Mouse (Mus musculus): ENCODE results near the gene Coro1b.

The Coro1b gene

DNA sequence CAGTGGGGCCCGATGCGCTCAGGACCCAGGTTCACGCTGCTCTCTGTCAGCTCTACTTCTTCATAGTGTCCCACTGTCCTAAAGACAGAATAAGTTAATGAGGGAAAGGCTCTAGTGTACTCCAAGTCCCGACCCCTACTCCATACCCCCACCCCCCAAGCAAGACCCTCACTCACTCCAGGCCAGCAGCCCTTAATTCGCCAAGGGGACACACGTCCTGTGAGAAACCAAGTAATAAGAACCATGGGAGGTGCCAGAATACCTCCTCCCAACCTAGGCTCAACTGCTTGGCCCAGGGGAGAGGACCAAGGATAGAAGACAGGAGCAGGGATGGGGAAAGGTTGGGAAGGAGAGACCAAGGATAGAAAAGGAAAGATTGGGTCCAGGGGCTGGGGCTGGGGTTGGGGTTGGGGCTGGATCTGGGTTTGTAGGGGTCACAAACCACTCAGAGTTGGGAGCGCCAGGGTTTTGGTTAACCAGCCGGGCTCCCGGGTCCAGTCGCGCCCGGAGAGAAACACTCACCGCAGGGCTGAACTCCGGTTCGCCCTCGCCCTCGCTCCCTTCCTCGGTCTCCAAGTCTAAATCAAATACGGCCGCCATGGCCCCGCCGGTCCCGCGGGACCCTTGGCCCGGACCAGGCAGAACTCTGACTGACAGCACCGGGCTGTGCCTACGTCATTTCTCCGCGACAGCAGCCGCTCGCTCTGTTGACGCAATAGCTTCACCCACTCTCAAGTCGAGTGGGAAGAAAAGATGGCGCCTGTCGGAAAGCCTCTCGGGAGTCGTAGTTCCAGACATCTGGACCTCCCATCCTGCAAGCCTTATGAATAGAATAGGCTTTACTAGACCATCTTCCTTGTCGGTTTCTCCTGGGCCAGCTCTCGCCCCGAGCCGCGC is 14.5 kb downstream of the Coro1b start, which contains the start of gene Rps6kb2:
TSS of gene Rps6kb2 (minus strand) at position 709 of the 897 bp plus-strand sequence.
- peak; percentile 97 to 98 for DNase-seq

DNA sequence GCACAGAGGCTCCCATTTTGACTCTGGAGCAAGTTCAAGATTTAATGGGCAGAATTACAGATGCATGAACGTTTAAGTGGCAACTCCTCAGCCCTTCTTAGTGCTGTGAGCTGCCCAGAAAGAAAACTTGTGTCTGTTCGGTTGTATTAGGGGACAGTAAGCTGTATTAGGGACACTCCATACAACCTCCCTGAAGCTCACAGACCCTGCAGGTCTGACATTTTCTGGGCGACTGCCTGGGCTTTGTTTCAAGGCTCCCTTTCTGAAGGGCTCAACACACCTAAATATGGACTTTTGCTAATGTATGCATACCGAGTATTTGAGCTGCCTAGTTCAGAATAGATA is 15.1 kb downstream of the Coro1b start:
- no peak for DNase-seq

DNA sequence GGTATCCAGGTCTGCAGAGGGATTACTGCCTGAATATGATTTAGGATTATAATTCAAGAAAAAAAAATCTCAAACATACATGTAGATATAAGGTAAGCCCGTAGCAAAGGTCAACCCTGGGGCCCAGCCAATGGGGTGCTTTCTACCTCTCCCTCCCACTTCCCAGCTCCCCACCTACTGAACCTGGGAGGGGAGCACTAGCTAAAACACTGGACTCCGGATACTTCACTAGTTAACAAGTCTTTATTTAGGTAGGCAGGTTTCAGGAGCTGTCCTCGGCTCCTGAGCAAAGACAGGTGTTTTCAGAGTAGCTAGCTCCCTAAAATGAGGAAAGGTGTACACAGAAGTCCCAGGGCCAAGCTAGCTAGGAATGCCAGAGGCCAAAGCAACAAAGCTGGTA is 15.7 kb downstream of the Coro1b start:
- DNase-seq = no peak

DNA sequence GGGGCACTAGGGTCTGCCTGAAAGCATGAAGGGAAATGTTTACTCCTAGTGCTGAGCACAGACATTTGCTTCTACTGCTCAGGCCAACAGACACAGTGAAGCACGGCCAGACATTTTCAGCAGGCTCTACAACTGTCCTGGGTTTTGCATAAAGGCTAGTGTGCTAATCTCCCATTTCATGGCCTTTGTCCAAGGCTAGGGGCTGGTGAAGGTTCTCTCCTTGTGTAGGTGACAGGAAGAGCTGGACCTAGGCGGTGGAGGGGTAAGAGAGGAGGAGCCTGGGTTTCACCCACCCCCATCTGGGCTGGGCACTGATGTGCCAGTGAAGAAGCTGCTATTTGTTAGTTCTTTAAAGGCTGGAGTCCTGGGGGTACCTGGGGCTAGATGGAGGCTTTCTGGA is 16.3 kb downstream of the Coro1b start:
- no peak for DNase-seq

DNA sequence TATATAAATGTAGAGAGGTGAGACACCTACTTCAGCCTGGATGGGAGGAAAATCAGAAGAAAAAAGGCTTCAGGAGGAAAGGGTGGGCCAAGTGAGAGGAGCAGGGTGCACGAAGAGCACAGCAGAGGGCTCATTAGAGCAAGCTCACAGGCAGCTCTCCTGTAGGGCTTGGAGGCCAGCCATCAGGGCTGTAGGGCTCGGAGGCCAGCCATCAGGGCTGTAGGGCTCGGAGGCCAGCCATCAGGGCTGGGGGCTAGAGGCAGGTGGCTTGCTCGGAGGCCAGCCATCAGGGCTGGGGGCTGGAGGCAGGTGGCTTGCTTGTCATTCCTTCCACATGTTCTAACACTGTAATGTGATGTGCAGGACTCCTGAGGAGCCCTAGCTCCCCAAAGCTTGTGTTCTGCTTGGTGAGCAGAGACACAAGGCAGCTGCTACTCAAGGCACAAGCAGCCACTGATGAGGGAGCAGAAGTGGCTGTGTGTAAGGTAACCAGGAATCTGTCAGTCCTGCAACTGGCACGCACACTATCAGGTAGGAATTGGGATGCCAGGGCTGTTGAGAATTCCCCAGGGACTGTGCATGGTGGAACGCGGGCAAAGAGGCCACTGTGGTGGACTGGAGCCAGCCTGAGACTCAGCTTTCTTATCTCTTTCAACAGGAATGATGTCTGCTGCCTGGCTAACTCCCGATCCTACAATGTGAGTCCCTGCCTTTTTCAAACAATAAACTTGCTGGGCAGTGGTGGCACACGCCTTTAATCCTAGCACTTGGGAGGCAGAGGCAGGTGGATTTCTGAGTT is 18.5 kb downstream of the Coro1b start:
- no peak for DNase-seq

DNA sequence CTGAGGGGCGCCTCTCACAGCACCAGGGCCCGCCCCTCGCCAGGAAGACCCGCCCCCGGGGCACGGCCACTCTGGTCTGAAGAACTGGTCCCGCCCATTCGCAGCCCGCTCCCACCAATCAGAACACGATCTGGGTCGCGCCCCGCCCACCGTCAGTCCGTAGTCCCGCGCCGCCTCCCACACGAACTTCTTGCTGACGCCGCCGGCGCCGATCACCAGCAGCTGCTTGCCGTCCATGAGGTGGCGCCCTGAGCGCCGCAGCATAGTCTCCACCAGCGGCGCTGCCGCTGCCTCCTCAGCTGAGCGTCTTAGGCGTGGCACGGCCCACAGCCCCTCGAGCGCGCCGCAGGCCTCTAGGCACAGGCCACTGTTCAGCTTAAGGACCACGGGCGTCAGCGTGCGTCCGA is 21.0 kb downstream of the Coro1b start:
- peak; percentile 100 for DNase-seq

DNA sequence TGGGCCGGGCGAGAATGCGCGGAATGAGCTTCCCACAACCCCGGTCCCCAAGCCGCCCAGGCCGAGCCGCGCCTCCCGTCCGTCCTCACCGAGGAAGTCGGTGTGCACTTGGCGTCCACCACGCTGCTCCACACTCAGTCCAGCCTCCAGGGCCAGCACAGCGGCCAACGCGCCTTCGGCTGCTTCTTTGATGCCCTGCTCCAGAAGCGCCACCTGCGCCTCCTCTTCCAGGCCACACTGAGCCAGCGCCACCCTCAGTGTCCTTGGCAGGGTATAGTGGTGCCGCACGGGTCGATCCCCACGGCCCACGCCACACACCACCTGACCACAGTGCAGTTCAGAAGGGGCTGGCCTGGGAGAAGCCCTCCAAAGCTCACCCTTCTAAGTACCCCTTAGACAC is 21.4 kb downstream of the Coro1b start:
- peak; percentile 71 to 74 for DNase-seq

DNA sequence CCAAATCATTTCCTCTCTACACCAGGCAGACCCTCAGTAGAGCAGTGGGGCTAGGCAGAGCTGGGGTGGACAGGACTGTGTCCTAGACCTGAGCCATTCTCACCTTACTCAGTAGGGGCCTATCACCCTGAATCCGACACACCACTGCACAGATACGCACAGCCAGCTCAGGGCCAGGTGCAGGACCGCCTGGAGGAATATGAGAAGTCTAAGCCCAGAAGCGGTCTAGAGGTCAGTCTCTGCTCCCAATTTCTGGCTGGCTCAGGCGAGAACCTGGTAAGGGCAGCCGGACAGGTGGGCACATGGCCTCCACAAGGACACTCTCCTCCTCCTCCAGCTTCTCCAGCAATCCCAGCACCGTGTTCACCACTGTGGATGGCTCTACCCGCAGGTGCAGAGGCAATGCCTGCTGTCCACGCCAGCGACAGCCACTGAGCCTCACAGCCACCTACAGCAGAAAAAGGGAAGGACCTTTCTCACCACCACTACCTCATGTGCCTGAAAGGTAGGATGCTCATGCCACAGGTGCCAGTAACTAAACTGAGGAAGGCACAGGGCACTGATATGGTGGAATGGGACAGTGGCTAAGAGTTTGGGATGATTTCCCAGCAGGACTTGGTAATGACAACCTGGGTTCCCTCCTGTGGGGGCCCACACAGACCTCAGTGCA is 22.4 kb downstream of the Coro1b start:
- DNase-seq = no peak

DNA sequence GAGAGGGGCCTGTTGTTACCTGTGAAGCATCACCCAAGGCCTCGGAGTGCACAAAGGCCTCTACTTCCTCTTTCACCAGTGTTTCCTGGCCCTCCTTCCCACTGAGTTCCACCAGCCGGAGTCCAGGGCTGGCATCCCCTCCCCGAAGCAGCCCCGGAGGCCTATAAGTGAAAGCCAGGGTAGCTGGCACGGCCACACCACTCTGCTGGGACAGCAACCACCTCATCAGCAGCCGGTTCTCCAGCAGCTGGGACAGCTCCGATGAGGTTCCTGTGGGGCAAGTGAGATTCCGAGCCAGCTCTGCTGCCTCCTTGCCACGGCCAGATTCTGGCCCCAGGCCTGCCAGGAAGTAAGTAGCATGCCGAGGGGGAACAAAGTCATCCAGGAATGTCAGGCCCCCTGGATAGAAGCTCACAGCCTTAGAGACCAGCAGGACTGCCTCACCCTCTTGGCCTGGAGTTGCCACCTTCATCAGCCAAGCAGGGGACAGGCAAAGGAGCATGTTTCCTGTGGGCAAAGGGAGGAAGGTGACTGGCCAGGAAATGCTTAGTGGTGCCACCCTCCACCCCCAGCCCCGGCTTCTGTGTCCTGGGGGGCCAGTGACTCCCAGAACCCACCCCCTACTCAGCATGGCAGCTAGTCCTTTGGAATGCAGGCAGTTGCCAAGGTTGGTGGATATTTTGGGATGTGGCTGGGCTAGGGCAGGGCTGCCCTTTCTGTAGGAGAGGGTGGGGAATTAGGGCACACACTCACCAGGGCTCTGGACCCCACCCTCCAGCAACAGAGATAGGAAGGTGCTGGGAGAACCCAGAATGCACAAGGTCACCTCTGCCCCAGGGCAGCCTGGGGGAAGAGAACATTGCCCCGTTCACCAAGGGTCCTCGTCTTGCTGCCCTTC is 23.2 kb downstream of the Coro1b start:
- peak; percentile 27 to 28 for DNase-seq

DNA sequence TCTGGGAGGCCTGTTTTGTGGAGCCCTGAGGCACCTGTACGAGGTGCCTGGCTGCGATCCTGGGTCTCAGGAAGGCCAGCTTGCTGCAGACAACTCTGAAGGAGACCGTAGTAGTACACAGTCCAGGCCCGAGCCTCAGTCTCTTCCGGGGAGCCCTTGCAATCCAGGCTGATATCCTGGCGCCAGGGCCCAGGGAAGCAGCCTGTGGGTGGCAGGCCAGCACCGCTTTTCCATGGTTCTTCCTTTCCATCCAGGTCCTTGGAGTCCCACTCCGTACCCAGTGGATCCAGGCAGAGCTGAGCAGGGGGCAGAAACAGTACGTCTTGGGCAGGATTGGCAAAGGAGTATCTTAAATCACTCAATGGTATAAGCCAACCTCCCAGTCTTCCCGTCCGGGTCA is 24.5 kb downstream of the Coro1b start:
- DNase-seq = no peak

DNA sequence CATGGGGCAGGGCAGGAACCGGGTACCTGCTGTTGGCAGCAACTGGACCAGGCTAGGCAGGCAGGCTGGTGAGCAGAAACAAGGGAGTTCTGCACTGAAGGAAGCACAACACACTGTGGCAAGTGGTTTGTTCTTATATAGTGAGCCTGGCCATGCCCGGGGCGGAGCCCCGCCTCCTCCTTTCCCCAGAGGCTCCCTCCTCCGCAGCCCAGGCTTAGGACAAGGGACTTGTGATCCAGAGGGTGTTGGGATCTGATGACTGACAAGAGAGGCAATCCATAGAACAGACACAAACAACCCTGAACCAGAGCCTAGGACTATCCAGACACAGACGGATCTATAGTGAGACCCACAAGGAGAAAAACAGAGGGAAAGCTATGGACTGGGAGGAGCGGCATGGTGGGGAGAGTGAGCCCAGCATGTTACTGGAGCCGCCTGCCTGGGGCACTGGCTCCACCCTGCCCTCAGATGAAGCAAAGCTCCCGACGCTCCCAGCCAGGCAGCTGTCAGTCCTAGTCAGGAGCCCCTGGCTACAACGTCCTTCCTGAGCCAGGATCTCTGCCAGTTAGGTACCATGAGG is 27.0 kb downstream of the Coro1b start, which contains the start of gene Carns1:
TSS of gene Carns1 (minus strand) at position 112 of the 580 bp plus-strand sequence.
- DNase-seq = no peak

DNA sequence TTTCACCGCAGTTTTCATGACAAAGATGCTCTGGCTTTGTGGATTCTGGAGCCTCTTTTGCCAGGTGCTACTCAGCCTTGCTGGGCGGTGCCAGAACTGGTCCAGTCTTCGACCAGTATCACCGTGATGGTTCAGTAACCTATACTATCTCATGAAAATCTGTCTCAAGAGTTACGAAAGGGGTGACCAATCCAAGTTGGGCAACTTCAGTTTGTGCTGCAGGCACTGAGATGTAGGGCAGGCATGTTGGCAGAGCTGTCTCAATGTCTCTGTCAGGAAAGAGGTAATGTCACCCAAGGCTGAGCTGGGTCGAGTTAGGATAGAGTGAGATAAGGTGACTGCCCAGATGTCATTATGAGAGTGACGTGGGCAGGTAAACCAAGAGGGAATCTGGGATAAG is 32.0 kb downstream of the Coro1b start:
- no peak for DNase-seq

DNA sequence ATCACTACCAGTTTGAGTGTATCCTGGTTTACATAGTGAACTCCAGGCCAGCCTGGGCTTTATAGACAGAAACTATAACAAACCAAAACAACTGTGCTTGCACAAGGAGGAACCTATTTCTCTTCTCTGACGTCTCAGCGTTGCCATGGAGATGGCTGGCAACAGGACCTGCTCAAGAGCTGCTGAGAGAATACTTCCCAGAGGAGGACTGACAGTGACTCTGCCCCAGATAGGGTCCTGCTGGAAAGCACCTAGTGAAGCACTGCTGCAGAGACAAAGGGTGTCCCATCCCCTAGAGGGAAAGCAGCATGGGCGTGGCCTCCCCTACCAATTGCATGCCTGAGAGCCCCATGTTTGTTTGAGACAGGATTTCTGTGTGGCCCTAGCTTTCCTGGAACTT is 33.5 kb downstream of the Coro1b start:
- DNase-seq = peak in 1 of 2 experiments; percentile 36

DNA sequence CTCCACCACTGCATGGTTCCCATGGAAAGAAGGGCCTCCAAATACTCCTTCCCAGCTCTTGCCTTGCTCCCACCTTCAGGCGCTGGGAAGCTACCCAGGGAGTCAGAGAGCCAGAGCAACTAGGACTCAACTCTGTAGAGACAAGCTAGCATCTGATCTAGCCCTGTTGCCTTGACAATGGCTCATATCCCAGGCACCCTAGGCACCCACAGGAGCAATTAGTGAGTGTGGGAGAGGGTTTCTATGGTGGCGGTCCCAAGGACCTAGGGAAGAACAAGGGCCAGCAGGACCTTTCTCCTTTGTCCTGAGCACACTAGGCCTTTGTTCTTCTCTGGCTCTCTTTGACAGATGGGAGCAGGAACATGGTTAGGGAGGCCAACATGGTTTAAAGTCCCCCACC is 35.3 kb downstream of the Coro1b start:
- no peak for DNase-seq

DNA sequence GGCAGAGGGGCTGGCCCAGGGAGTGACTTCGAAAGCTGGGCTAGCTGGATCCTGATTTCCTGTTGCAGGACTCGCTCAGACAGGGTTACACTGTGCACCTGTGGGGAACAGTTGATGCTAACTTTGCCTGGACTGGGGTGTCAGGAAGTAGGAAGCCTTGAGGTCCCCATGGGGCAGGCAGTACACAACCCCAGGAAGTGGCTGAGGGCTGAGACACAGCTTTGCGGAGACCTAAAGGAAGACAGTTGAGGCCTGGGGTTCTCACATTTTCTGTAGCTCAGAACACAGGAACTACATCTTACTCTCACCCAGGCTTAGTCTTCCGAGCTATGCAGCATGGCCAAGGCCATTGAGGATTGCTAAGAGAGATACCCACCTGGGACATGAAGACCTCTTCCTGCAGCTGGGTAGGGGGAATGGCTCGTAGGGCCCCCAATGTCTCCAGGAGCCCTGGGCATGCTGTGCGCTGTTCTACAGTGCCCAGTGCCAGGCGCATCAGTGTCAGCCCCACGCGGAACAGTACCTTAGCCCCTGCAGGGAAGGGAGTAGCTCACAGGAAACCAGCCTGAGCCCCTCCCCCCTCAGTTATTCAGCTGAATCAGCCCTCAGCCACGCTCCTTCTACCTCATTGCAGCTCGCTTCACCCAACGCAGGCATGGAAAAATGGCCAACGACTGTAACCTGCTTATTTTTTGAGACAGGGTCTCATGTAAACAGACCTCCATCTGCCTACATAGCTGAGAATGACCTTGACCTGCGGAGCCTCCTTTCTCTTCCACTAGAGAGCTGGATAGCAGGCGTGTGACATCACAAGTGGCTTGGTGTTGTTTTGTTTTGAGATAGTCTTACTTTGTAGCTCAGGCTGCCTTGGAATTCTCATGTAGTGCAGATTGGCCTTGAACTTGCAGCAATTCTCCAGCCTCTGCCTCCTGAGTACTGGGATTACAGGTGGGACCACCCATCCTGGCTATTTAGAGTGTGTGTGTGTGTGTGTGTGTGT is 36.9 kb downstream of the Coro1b start:
- no peak for DNase-seq

DNA sequence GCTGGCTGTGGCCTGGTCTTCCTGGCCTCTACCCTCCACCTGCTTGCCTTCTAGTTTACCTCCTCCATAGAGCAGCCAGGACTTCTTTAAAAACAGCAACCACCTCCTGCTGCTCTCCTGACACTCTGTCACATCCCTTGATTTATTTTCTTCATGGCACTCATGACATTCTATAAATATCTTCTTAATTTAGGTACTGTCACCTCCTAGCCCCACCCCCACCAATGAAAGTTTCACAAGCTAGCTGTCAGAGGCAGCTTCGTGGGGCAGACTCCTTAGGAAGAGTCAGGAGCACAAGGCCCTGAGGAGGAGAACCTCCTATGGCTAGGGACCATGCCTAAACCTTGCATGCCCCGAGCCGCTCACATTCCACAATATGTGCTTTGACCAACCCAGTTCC is 38.9 kb downstream of the Coro1b start:
- no peak for DNase-seq

DNA sequence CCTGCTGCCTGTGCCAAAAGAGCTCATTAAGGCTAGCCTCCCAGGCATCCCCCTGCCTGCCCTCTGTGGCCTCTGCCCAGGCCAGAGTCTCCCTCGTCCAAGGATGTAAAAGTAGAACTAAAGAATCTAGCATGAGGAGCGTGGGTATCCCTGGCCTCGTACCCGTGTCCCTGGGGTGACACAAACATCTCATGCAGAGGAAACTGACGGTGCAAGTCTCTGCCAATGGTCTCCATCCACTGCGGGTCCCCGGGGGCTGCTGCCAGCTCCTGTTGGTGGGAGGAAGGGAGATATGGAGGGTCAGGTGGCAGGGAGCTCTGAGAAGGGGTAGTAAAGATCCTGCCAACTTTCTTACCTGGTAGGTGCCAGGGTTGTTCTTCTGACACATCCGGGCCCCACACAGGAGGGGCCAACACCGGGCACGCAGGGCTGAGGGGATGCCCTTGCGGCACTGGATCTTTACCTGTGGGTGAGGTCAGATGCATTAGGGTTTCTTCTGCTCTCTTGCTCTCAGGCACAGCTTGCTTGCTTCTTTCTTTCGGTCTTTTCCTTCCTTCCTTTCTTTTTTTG is 40.7 kb downstream of the Coro1b start:
- no peak for DNase-seq

DNA sequence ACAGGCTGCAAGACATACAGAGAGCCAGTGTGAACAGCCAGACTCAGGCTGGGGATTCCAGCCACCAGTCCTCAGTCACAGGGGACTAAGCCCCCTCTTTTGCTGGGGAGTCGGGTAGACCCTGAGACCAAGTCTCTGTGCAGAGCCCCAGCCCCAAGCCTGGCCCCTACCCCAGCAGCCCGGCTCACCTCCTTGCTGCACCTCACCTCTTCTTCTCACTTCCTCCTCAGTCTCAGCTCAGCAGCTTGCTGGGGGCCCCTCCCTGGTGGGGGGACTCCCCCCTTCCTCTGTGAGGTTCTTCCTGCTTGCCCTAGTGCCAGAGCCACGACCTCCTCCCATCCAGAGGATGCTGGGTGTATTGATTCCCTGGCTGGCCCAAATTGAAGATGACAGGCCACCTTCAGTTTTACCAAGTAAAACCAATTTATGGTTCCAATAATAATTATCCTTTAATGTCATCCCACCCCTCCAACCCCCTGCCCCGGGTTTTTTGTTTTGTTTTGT is 42.5 kb downstream of the Coro1b start, which contains the start of gene Tbc1d10c:
TSS of gene Tbc1d10c (minus strand) at position 454 of the 504 bp plus-strand sequence.
- no peak for DNase-seq

DNA sequence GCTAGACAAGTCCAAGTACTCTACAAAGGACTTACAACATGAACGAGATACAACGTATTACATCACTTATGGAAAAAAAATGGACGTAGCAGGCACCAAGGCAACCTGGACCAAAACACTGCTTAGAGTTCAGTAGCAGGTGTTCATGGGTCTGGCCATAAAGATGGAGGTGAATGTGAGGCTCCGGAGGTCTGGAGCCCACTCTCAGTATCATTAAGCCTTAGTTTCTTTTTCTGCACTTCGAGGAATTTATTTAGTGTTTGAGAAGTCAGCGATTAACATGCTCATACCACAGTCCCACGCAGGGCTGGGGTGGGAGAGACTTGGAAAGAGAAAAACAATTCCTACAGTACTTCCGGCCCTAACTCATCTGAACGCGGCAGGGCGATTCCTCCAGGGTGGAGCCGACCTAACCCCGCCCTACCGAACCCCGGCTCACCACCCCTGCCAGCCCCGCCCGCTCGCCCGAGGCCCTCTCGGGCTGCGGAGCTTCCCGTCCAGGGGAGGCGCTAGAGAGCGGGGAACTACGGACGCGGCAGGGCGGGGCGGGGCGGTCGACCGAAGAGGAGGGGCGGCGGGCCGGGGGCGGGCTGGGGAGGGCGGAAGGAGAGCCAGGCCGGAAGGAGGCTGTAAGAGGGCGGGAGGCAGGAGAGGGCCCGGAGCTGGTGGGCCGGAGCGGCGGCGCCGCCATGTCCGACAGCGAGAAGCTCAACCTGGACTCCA is 43.3 kb downstream of the Coro1b start, which contains the start of gene Ppp1ca:
TSS of gene Ppp1ca (plus strand) at position 538 of the 723 bp plus-strand sequence.
- peak; percentile 98 to 99 for DNase-seq

All from cerebellum, postnatal 14 days (tissue).